Mouse (Mus musculus) lung, adult 18-20 months (tissue): Measurements from ENCODE around the gene Socs5.
"Not testable (repeated sequence)": the region's sequence is repeated elsewhere in the genome, so short reads cannot be mapped to it uniquely, and the experiment has no call there.

Source experiments
- DNase-seq, 2 experiments: peaks; one replicate each; pipeline ENCODE4 v3.0.0; 2022; ENCODE audit warnings: mixed read lengths in 2 of 2

Gene Socs5

GRCm38 (mm10) chr17:87107623-87108221 is at the start of gene Socs5:
Socs5 (plus strand) TSS chr17:87107679.
- no peak for DNase-seq

- peak in 1 of 2 experiments; percentile 10 for DNase-seq
These were observed 44.8 kb upstream of the Socs5 start for GRCm38 (mm10) chr17:87062639-87063038.

- DNase-seq = no peak
These were observed 44.0 kb upstream of the Socs5 start for GRCm38 (mm10) chr17:87063461-87063860.

- peak in 1 of 2 experiments; percentile 13 for DNase-seq
These were observed 43.5 kb upstream of the Socs5 start for GRCm38 (mm10) chr17:87063969-87064368.

- DNase-seq = no peak
These were observed 38.5 kb upstream of the Socs5 start for GRCm38 (mm10) chr17:87068997-87069396.

GRCm38 (mm10) chr17:87072183-87072582 is 35.3 kb upstream of the Socs5 start:
- not testable (repeated sequence) for DNase-seq

- DNase-seq = no peak
These were observed 34.6 kb upstream of the Socs5 start for GRCm38 (mm10) chr17:87072766-87073440.

- DNase-seq = no peak
These were observed 34.0 kb upstream of the Socs5 start for GRCm38 (mm10) chr17:87073470-87073869.

GRCm38 (mm10) chr17:87078217-87078616 is 29.3 kb upstream of the Socs5 start:
- not testable (repeated sequence) for DNase-seq

GRCm38 (mm10) chr17:87080724-87081123 is 26.8 kb upstream of the Socs5 start:
- no peak for DNase-seq

- no peak for DNase-seq
These were observed 24.9 kb upstream of the Socs5 start for GRCm38 (mm10) chr17:87082547-87082946.

- no peak for DNase-seq
These were observed 23.8 kb upstream of the Socs5 start for GRCm38 (mm10) chr17:87083671-87084070.

- no peak for DNase-seq
These were observed 21.8 kb upstream of the Socs5 start for GRCm38 (mm10) chr17:87085726-87086125.

GRCm38 (mm10) chr17:87089296-87089695 is 18.2 kb upstream of the Socs5 start:
- no peak for DNase-seq

- no peak for DNase-seq
These were observed 14.4 kb upstream of the Socs5 start for GRCm38 (mm10) chr17:87093061-87093460.

- DNase-seq = no peak
These were observed 10.5 kb upstream of the Socs5 start for GRCm38 (mm10) chr17:87096951-87097350.

- no peak for DNase-seq
These were observed 9.9 kb upstream of the Socs5 start for GRCm38 (mm10) chr17:87097576-87097975.

- no peak for DNase-seq
These were observed 6.5 kb upstream of the Socs5 start for GRCm38 (mm10) chr17:87100947-87101346.

GRCm38 (mm10) chr17:87102636-87103035 is 4.8 kb upstream of the Socs5 start:
- DNase-seq = peak; percentile 39 to 66

GRCm38 (mm10) chr17:87103060-87103459 is 4.4 kb upstream of the Socs5 start:
- DNase-seq = no peak

- DNase-seq = no peak
These were observed 3.2 kb upstream of the Socs5 start for GRCm38 (mm10) chr17:87104276-87104675.

GRCm38 (mm10) chr17:87105941-87106340 is 1.5 kb upstream of the Socs5 start:
- DNase-seq = no peak

- DNase-seq = peak; percentile 98 to 99
These were observed 572 bp upstream of the Socs5 start for GRCm38 (mm10) chr17:87106691-87107523.
